Mouse (Mus musculus) limb, embryonic 15.5 days (tissue): Measurements from ENCODE around the gene Bace2. TPM values are rescaled to one million over a fixed set of nuclear protein-coding genes. Genes with fewer than 3 reads are reported as not detected.
A peak's percentile ranks its signal among the peaks of the same experiment; 100 is the strongest.

Experiments
- ATAC-seq: fragments of 200-750 bp; cut with Nextera tagmentation; 2 replicates; pipeline ENCODE4 v1.8.0; 2017; ENCODE audit warnings: low read depth, moderate TSS enrichment; ENCODE audit not compliant: insufficient number of reproducible peaks, low FRiP score, low TSS enrichment
- H3K27ac ChIP-seq: fragments of 300-500 bp; sonication (generic); 2 replicates; pipeline ENCODE4 v1.5.1; 2015; ENCODE audit warnings: moderate library complexity, mild to moderate bottlenecking, inconsistent platforms
- H3K27me3 ChIP-seq: fragments of 300-500 bp; sonication (generic); 2 replicates; pipeline ENCODE4 v1.6.1; 2015; ENCODE audit warnings: inconsistent platforms
- H3K36me3 ChIP-seq: fragments of 300-500 bp; sonication (generic); 2 replicates; pipeline ENCODE4 v1.6.1; 2015; ENCODE audit warnings: inconsistent platforms
- H3K4me1 ChIP-seq: fragments of 300-500 bp; sonication (generic); 2 replicates; pipeline ENCODE4 v1.6.1; 2015; ENCODE audit warnings: inconsistent platforms
- H3K4me2 ChIP-seq: fragments of 300-500 bp; sonication (generic); 2 replicates; pipeline ENCODE4 v1.6.1; 2015; ENCODE audit warnings: mild to moderate bottlenecking, inconsistent platforms
- H3K4me3 ChIP-seq: fragments of 300-500 bp; sonication (generic); 2 replicates; pipeline ENCODE4 v1.5.1; 2015; ENCODE audit warnings: mild to moderate bottlenecking, inconsistent platforms
- H3K9ac ChIP-seq: fragments of 300-500 bp; sonication (generic); 2 replicates; pipeline ENCODE4 v1.6.1; 2015; ENCODE audit warnings: inconsistent platforms
- H3K9me3 ChIP-seq: fragments of 300-500 bp; sonication (generic); 2 replicates; pipeline ENCODE4 v1.6.1; 2016; ENCODE audit warnings: inconsistent platforms
- WGBS: fragments of 180-500 bp; shearing (Covaris S2); methylation state at CpG from one replicate; pipeline ENCODE4 v1.1.7; 2015; 5-methylcytosine and 5-hydroxymethylcytosine counted together
- polyA plus RNA-seq: library from polyadenylated mRNA; unstranded; fragments of >200 nt; fragmentation: Nextera tagmentation; extraction: Ambion mirVana; gene quantifications from 2 replicates; pipeline ENCODE4 v1.2.1, GENCODE M21; 2015

Bace2 gene
- polyA plus RNA-seq, 1 experiment from 2014 or later = 13.0 TPM

DNA sequence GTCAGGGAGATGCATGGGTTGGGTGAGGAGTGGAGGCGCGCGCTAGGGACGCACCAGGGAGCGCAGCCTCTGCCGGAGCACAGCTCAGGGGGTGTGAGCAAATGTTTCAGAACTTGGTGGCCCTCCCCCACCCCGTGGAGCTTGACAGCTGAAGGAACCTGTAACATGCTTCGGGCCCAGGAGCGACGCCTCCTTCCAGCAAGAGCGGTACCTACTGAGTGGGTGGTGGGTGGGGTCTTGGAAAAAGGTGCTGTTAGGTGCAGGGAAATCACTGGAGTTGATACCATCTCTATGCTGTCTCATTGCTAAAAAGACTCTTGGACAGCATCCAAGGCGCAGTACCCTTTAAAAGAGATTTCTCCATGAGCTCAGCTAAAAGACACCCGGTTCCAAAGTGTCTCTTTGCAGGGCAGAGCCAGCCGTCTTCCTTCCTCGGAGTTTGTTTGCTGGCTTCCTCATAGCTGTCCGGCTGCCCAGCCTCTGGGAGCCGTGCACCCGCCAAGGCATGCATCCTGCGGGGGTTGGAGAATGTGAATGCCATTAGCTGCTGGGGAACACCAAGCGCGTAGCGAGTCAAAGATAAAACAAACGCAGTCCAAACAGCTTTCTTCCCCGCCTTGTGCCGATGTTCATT, 763 bp downstream of the Bace2 start:
- WGBS = under 1% methylated on average over 25 of the region's 25 CpGs
- Histone ChIP-seq H3K27ac (no peak overlapping the region), H3K27me3 (peaks cover 40% of the 10 kb centered on the region), H3K4me2 (peak overlapping the region; percentile 100), H3K9me3 (no peaks in the 10 kb centered on the region), H3K4me1 (peaks cover 19% of the 10 kb centered on the region), H3K9ac (peak overlapping the region; percentile 54; the same call in 1 of the 2 replicates), H3K36me3 (no peaks in the 10 kb centered on the region), H3K4me3 (peak overlapping the region; percentile 61)
- ATAC-seq = peak; percentile 53; the same call in 1 of the 2 replicates

DNA sequence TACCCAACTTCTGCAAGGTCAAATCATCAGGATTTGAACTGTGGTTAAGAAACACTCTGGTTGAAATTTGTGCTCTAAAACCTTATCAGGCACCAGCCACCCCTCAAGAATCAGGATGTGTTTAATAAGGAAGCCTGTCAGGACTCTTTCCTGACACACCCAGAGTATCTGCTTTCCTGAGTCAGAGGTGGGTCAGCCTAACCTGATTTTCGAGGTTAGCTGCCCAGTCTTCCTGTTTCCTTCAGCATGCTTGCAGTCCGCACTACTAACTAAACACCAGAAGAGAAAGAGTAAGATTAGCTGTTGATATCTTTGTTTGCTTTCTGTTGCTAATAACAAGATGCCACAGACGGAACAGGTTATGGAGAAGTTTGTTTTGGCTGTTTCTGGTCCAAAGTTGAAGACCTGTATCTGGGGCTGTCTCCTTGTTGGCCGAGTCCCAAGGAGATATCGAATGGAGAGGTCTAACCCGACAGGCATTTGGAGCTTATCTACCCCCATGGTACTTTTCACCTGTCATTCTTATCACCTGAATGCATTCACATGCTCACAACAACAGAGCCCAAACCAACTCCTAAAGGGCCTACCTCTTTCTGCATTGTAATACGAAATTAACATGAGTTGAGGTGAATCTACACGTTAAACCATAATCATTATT, 5.8 kb downstream of the Bace2 start:
- ATAC-seq = no peak
- 80% methylated on average over 8 of the region's 8 CpGs for WGBS
- Histone ChIP-seq H3K9ac (no peak overlapping the region), H3K4me3 (no peak overlapping the region), H3K36me3 (no peaks in the 10 kb centered on the region), H3K4me1 (peaks cover 2% of the 10 kb centered on the region; the same call in 1 of the 2 replicates), H3K9me3 (no peaks in the 10 kb centered on the region), H3K27ac (no peak overlapping the region), H3K27me3 (peaks cover 23% of the 10 kb centered on the region), H3K4me2 (no peak overlapping the region)

DNA sequence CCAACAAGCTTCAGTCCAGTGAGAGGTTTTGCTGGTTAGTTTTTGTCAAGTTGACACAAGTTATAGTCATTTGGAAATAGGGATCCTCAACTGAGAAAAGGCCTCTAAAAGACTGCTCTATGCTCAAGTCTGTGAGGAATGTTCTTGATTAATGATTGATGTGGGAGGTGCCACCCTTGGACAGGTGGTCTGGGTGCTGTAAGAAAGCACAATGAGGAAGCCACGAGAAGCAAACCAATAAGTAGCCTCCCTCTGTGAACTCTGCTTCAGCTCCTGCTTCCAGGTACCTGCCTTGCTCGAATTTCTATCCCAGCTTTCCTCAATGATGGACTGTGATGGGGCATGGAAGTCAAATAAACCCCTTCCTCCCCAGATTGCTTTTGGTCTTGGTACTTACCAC, 9.6 kb downstream of the Bace2 start:
- H3K9me3 ChIP-seq = no peaks in the 10 kb centered on the region
- H3K36me3 ChIP-seq = no peaks in the 10 kb centered on the region
- no peak for ATAC-seq
- no peak overlapping the region for H3K27ac ChIP-seq
- no peak overlapping the region for H3K4me2 ChIP-seq
- H3K9ac ChIP-seq = no peak overlapping the region
- H3K4me3 ChIP-seq = no peak overlapping the region
- H3K4me1 ChIP-seq = no peaks in the 10 kb centered on the region
- no peaks in the 10 kb centered on the region for H3K27me3 ChIP-seq
- 34% methylated on average over 2 of the region's 2 CpGs for WGBS

DNA sequence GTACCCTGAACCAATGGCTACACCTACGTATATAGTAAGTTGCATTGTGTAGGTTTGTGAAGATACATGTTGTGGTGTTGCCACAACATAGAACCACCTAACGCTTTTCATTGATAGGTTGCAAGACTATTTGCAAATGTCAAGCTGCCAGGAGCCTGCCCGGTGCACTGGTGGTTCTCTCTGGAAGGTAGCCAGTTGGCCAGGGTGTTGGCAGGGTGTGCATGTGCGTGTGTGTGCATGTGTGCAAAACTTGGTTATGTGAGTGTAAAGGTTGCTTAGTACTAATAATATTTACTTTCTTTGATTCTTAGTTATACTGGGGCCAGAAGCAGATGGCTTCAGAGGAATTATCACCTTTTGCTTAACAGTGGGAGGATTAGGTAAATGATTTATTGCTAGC, 13.7 kb downstream of the Bace2 start:
- 75% methylated on average over 4 of the region's 4 CpGs for WGBS

DNA sequence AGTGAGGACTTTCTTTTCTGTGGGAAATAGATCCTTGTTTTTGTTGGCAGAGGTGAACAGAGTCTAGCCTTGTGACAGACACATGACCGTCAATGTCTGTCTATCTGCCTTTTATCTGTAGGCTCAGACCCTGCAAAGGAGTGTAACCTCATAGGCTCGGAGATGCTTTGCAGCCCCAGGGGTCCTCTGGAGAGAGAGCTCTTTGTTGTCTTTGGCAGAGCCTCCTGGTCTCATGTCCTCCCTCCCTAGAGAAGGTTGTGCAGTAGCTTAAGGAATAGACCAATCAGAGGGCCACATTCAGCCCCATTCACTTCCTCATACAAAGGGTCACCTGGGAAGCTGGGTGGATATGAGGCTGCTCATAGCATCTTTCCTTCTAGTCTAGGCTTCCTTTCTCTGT, 31.4 kb downstream of the Bace2 start:
- Histone ChIP-seq H3K9me3 (no peaks in the 10 kb centered on the region), H3K27ac (no peak overlapping the region), H3K27me3 (no peaks in the 10 kb centered on the region), H3K4me3 (no peak overlapping the region), H3K4me2 (no peak overlapping the region), H3K36me3 (no peaks in the 10 kb centered on the region), H3K9ac (no peak overlapping the region), H3K4me1 (no peaks in the 10 kb centered on the region)
- no peak for ATAC-seq
- 76% methylated on average over 2 of the region's 2 CpGs for WGBS

More for the DNA sequence above, 13.7 kb downstream of the Bace2 start:
- H3K4me1 ChIP-seq = no peaks in the 10 kb centered on the region
- H3K4me3 ChIP-seq = no peak overlapping the region
- H3K27ac ChIP-seq = no peak overlapping the region
- no peak overlapping the region for H3K9ac ChIP-seq
- H3K36me3 ChIP-seq = no peaks in the 10 kb centered on the region
- H3K27me3 ChIP-seq = no peaks in the 10 kb centered on the region
- no peak overlapping the region for H3K4me2 ChIP-seq
- no peak for ATAC-seq
- no peaks in the 10 kb centered on the region for H3K9me3 ChIP-seq

DNA sequence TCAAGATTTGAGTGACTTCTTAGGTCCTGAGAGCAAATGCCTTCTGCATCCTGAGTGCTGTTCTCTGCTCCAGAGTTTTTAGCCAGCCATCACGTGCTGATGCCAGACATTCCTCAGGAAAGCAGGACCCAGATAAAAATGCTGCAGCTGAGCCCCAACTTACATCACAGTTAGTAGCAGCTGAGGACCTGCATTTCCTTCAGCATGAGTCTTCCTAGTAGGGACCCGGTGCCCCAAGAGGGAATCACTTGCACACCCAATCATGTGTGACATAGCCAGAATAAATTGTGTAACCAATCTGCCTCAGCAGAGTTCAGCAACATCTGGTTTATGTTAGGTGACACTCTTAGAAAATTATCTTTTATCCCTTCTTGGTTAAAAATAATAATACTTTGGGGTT, 34.7 kb downstream of the Bace2 start:
- H3K9ac ChIP-seq = no peak overlapping the region
- H3K4me3 ChIP-seq = no peak overlapping the region
- H3K36me3 ChIP-seq = no peaks in the 10 kb centered on the region
- no peak for ATAC-seq
- no peaks in the 10 kb centered on the region for H3K9me3 ChIP-seq
- no peaks in the 10 kb centered on the region for H3K27me3 ChIP-seq
- H3K4me2 ChIP-seq = no peak overlapping the region
- WGBS = 17% methylated on average over 2 of the region's 2 CpGs
- no peak overlapping the region for H3K27ac ChIP-seq
- H3K4me1 ChIP-seq = no peaks in the 10 kb centered on the region

DNA sequence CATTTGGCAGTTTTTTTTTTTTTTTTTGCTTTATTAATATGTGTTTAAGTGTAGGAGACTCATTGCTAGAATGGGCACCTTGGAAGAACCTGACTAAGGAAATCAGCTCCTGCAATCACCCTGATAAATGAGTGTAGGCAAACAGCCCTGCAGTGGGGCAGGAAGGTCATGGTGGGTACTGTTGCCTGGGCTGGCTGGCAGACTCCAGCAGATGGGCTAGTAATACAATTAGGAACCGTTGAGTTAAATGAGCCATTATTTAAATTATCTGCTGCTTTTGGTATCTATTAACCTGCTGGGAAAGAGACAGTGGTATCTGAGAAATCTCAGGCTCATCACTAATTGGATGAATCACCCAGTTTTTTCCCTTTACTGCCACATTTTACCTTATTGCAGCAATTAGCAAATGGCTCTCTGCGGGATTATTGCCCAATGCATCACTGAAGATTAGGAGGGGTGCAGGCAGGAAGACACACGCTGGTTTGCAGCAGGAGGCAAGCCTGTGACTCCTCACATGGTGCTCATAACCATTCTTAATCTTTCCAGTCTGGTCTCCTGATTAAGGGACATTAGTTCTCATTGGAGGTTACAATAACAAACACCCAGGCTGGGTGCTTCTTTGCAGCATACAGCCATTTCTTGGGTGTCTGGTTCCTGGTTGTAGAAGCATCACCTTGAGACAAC, 35.3 kb downstream of the Bace2 start:
- H3K36me3 ChIP-seq = no peaks in the 10 kb centered on the region
- H3K4me1 ChIP-seq = no peaks in the 10 kb centered on the region
- no peak overlapping the region for H3K4me3 ChIP-seq
- H3K27ac ChIP-seq = no peak overlapping the region
- 20% methylated on average over 3 of the region's 3 CpGs for WGBS
- no peak overlapping the region for H3K9ac ChIP-seq
- no peak overlapping the region for H3K4me2 ChIP-seq
- no peaks in the 10 kb centered on the region for H3K9me3 ChIP-seq
- ATAC-seq = no peak
- H3K27me3 ChIP-seq = no peaks in the 10 kb centered on the region

DNA sequence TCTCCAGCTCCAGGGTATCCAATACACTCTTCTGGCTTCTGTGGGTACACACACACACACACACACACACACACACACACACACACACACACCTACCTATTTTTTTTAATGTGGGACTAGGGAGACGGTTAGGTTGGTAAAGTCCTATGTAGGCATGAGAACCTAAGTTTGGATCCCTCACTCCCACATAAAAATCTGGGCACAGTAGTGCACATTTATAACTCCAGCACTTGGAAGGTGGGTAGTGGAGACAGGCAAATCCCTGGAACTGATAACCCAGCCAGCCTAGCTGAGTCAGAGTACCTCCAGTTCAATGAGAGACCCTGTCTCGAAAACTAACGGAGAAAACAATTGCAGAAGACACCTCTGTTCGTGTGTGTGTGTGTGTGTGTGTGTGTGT, 39.9 kb downstream of the Bace2 start:
- no peaks in the 10 kb centered on the region for H3K4me1 ChIP-seq
- ATAC-seq = no peak
- no peaks in the 10 kb centered on the region for H3K9me3 ChIP-seq
- no peak overlapping the region for H3K9ac ChIP-seq
- H3K27me3 ChIP-seq = no peaks in the 10 kb centered on the region
- no peak overlapping the region for H3K4me3 ChIP-seq
- no peaks in the 10 kb centered on the region for H3K36me3 ChIP-seq
- H3K4me2 ChIP-seq = no peak overlapping the region
- H3K27ac ChIP-seq = no peak overlapping the region
- WGBS = 87% methylated on average over 4 of the region's 4 CpGs

DNA sequence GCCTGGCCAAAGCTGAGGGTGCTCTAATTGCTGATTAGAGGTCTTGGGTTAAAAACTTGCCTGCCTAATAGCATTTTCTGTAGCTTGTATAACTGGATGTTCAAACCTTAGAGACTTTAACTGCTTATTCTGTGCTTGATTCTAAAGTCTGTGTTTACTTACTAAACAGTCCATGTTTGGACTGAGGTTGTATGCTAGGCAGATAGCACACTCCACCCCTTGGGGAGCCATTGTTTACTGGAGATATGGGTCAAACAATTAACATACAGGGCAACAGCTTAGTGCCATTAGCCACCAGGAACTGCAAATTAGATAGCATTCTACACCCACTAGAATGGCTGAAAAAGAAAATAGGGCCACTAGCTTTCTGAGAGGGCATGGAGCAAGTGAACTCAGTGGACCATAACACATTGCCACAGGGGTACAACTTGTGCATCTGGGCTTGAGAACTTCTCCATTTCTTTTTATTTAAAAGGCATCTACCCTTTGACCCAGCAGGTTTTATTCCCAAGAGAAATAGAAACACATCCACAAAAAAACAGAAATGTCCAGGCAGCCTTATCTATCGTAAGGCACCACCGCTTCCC, 41.5 kb downstream of the Bace2 start:
- H3K27me3 ChIP-seq = no peaks in the 10 kb centered on the region
- H3K9me3 ChIP-seq = no peaks in the 10 kb centered on the region
- no peak overlapping the region for H3K27ac ChIP-seq
- H3K4me2 ChIP-seq = no peak overlapping the region
- WGBS = 88% methylated on average over 2 of the region's 2 CpGs
- H3K4me3 ChIP-seq = no peak overlapping the region
- no peaks in the 10 kb centered on the region for H3K4me1 ChIP-seq
- H3K9ac ChIP-seq = no peak overlapping the region
- no peaks in the 10 kb centered on the region for H3K36me3 ChIP-seq
- no peak for ATAC-seq

DNA sequence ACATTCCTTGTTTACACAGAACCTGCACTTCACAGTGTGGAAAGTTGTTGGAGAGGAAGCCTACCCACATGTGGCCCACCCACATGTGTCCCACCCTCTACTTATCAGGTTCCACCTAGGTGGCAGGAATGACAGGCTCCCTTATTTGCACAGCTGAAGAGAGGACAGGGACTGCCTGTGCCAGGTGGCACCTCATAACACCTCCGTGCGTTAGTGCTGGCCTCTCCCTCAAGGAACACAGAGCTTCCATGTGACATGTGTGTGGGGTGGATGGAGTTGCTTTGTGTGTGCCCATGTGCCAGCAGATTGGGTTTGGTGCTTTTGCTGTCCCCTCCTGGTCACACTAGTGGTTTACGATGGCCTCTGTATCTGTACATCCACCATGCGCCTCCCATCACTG, 43.4 kb downstream of the Bace2 start:
- 82% methylated on average over 4 of the region's 4 CpGs for WGBS

DNA sequence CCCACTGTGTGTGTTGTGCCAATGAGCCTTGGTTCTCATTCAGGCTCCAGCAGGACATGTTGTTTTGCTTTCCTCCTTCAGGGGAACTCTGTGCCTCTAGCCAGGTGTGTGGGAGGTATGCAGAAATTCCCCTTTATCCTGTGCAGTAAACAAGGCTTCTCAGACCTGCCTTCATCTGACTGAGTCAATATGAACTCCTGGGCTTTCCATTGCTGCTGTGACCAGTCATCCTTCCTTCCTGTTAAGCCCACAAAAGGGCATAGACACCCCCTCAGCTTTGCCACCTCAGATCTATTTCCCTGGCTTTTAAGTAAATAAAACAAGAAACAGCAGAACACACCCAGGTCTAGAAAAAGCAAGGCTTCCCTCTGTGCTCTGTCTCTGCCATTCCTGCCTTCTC, 45.2 kb downstream of the Bace2 start:
- H3K27ac ChIP-seq = no peak overlapping the region
- no peaks in the 10 kb centered on the region for H3K36me3 ChIP-seq
- H3K4me1 ChIP-seq = no peaks in the 10 kb centered on the region
- H3K4me3 ChIP-seq = no peak overlapping the region
- no peaks in the 10 kb centered on the region for H3K9me3 ChIP-seq
- no peak overlapping the region for H3K9ac ChIP-seq
- H3K4me2 ChIP-seq = no peak overlapping the region
- no peaks in the 10 kb centered on the region for H3K27me3 ChIP-seq
- ATAC-seq = no peak

More for the DNA sequence above, 43.4 kb downstream of the Bace2 start:
- Histone ChIP-seq H3K4me3 (no peak overlapping the region), H3K27me3 (no peaks in the 10 kb centered on the region), H3K4me2 (no peak overlapping the region), H3K36me3 (no peaks in the 10 kb centered on the region), H3K4me1 (no peaks in the 10 kb centered on the region), H3K9ac (no peak overlapping the region), H3K27ac (no peak overlapping the region), H3K9me3 (no peaks in the 10 kb centered on the region)
- ATAC-seq = no peak

DNA sequence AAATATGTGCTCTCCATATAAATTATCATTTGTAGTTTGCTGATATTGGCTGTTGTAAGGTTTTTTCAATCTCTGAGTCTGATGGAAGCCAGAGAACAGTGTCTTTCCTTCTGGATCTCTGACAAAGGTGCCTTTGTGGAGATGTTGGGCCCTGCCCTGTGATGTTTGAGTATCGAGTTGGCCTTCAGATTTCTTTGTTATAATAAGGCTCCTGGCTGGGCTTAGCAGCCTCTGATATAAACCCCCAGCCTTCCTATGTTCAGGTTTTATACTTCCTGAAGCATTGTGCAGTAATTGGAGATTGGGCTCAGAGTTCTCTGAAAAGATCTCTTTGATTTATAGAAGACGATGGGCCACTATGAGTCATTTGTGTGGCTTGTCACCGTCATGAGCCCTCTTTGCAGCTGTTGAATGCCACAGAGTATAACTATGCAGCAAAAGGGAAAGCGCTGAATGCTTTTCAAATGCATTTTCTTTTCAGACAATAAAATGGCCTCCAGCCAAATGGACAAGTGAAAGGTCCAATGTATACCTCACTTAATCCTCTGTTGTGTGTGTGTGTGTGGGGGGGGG, 45.8 kb downstream of the Bace2 start:
- Histone ChIP-seq H3K27me3 (no peaks in the 10 kb centered on the region), H3K4me2 (no peak overlapping the region), H3K9me3 (no peaks in the 10 kb centered on the region), H3K4me1 (no peaks in the 10 kb centered on the region), H3K36me3 (no peaks in the 10 kb centered on the region), H3K27ac (no peak overlapping the region), H3K9ac (no peak overlapping the region), H3K4me3 (no peak overlapping the region)
- WGBS = 55% methylated on average over 4 of the region's 4 CpGs
- no peak for ATAC-seq
